Mouse (Mus musculus) urinary bladder, postnatal 10 days (tissue): Measurements from ENCODE around the gene Lamtor2.
A peak's percentile ranks its signal among the peaks of the same experiment; 100 is the strongest.

Experiments
- DNase-seq: peaks from one replicate; pipeline ENCODE4 v3.0.0; 2022; ENCODE audit warnings: low spot score

Lamtor2 gene

DNA sequence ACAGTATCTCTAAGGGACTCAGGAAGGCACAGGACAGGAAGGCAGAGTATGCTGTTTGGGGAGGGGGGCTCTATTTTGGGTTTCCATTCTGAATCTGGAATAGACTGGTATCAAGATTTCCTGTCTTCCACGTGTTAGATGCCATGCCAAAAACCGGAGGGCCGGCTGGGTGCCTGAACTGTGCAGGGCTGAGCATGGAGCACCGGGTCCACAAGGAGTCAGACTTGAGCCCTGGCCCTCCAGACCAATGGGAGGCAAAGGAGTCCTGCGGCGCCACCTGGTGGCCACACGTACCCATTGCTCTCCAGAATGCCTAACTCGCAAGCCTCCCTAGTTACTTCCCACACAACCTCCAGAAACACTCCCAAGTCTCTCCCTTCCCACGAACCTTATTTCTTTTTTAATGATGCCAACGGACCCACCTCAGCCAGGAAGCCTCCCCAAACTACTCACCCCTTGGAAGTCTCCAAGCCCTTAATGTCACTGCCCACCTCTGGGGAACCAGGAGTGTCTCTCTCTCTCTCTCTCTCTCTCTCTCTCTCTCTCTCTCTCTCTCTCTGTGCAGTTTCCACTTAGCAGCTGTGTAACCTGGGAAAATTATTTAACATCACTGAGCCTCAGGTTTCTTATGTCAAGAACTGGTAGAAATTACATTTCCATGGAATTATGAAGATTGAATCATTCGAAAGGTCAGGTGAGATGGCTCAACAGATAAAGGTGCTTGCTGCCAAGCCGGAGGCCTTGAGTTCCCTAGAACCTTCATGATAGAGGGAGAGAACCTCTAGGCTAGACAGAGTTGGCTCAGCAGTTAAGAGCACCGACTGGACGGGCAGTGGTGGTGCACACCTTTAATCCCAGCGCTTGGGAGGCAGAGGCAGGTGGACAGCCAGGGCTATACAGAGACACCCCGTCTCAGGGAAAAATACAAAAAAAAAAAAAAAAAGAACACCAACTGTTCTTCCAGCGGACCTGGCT lies 26.4 kb downstream of the Lamtor2 start:
- peak; percentile 47 for DNase-seq

DNA sequence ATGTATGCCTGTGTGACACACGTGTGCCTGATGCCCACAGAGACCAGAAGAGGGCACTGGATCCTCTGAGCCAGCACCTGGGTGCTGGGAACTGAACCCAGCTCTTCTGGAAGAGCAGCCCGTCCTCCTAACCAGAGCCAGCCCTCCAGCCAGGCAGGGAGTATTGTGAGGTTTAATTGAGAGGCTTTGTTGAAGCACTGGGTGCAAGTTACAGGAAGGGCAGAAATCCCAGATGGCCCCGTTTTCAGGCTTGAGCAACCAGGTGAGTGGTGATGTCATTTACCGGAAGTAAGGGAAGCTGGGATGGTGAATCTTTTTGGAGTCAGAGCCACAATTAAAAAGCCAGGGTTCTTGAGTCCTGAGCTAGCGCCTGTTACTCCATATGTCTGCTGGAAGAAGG lies 27.9 kb downstream of the Lamtor2 start:
- DNase-seq: no peak

DNA sequence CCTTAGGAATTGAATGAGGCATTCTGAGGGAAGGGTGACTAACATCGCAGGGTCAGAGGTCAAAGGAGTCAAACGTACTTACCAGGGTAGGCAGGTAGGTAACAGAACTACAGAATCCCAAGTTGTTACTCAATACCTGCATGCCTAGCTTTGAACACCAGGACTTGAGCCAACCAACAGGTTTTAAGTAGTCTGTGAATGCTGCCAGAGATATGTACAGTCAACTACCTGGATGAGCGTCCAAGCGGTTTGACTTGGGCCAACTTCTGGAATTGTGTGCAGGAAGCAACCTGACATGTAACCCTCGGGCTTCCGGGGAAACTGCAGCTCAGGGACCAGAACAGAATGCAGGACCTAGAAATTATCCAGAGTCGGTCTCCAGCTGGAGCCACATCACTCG lies 29.8 kb downstream of the Lamtor2 start:
- DNase-seq: no peak

DNA sequence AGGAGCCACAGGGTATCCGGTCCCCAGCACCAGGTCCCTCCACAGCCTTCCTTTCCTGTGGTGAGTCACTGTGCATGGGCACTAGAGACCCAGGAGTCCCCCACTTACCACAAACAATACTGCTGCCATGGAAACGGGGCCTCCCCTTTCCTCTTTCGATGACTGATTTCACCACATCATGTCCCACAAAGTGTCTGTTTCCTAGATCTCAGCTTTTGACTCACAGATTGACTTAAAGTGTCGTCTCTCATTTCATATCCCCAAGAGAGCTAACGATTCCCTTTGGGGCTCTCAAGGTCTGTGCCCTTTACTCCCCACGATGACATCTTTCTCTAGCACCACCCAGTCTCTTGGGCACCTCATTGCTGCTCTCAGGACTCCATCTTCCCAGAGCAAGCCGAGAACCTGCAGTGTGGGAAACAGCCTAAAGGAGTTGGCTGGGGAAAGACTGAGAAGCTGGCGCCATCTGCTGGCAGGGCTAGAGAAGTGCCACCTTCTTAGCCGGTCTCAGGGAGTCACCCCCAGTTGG lies 31.0 kb downstream of the Lamtor2 start:
- DNase-seq: no peak

DNA sequence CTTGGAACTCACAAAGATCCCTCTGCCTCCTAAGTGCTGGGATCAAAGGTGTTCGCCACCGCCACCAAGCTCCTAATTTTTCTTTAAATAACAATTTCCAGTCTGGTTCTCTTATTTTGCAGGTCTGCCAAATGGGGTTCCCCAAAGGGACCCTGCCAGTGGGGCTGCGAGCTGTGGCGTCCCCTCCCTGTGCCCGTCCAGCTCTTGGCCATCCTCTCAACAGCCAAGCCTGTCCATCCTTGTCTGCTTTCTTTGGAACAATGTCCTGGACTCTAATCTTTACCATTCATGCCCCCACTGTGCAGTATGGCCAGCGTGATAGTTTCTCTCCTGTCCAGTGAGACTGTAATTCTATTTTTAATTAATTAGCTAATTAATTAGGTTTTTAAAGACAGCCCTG lies 31.7 kb downstream of the Lamtor2 start:
- no peak for DNase-seq

DNA sequence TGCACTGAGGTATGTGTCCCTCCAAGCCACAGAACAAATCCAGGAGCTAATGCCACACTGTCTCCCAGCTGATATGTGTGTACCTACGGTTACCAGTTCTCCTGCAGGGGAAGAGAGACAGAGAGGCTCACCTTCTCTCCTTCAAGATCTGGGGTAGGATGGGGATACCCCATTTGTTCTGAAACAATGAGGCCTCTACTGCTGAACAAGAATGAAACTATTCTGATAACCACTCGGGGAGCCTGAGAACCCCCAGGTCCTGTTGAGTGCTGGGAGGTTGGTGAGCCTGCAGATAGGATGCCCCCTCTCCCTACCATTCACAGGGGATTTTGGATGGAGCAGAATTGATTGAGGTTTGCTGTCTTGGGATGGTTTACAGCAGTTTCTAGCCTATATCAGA lies 32.8 kb downstream of the Lamtor2 start:
- DNase-seq: no peak

DNA sequence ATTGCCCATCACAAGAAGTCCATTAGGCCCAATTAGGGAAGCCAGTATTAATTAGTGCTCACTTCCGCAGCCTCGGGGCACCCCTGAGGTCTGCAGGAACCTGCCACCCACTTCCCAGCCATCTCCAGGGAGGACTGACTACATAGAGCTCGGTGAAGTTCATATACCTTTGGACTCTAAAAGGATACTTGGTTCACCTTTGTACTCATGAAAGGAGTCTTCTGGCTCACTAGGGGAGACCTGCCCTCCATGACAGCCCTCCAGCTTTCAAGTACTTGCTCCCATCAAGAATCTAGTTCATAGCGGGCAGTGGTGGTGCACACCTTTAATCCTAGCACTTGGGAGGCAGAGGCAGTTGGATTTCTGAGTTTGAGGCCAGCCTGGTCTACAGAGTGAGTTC lies 34.5 kb downstream of the Lamtor2 start:
- no peak for DNase-seq

DNA sequence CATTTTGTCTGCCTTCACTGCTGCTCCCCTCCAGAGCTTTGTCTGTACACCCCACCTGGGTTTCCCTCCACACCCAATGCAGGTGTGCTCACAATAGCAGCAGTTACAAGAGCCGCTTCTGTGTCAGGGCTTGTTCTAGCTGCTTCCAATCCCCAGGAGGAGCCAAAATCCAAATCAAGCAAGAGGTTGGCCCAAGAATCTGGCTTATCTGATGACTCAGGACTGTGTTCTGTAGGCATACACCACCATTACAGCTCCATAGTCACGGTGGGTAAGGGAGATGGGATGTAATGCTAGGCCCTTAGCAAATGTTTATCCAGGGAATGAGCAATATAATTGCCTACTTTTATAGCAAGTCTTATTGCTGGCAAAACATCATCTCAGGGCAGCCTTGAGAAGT lies 36.5 kb downstream of the Lamtor2 start:
- DNase-seq: no peak

DNA sequence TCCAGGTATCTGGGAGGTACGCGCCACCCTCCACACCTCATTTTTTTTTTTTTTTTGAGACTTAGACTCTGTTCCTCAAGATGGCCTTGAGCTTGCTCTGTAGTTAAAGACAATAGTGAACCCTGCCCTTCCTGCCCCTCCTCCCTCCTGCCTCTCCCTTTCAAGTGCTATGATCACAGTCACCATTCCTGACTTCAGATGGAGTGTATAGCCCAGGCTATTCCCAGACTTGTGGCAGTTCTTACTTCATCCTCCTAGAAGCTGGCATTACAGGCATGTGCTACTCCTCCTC lies 37.8 kb downstream of the Lamtor2 start:
- no peak for DNase-seq

DNA sequence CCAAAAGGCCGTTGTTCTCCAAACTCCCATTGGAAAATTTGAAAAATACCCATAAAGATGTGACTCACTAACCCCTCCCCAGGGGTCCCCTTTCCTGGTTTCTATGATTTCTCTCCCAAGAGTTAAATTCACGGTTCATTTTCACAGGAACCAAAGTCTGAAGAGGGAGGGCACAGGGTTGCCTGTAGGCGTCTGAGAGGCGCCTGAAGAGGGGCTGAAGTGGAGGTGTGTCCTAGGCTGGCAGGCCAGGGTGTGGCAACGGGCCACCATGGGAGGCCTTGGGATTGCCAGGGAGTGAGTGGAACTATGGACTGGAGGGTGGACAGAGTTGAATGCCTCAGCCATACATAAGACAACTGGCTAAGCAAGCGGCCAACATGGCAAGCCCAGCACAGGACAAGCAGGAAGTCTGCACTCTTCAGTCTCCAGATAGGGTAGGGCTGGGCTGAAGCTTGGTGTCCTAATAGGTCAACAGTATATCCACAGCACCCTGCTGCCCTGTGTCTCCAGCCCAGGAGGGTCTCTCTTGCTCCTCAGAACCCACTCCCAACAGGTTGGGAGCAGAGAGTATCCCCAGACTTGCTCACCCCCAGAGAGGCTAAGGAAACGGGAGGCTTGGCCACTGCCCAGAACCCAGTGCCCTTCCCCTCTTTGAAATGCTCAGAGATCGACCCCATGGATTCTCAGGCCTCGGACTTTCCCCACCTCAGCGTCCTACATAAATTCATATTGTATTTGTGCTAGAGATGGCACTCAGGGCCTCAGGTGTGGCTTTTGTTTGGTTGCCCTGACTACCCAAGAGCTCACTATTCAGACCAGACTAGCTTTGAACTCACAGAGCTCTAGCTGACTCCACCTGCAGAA lies 38.4 kb downstream of the Lamtor2 start:
- DNase-seq: no peak

DNA sequence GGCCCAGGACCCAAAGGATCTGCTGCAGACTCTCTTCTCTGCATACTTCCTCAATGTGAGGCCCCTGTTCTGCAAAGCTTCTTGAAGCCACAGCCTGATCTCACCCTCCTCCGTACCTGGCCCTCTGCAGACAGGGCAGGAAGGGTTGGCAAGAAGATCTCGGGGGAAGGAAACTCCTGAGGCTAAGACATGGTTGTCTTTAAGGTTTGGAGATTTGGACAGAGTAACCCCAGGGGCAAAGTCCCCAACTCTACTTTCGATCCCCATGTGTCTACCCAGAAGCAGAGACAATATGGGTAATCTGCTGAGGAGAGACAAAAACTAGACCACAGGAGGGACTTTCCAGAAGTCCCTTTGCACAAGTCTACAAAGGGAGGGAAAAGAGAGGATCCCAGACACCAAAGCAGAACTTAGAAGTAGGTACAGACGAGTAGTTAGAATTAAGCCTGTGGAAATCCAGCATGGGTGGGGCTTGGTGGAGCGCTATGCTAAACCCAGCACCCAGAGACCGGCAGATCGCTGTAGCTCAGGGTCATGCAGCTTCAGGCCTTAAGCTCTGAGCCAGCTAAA lies 39.2 kb downstream of the Lamtor2 start:
- no peak for DNase-seq

DNA sequence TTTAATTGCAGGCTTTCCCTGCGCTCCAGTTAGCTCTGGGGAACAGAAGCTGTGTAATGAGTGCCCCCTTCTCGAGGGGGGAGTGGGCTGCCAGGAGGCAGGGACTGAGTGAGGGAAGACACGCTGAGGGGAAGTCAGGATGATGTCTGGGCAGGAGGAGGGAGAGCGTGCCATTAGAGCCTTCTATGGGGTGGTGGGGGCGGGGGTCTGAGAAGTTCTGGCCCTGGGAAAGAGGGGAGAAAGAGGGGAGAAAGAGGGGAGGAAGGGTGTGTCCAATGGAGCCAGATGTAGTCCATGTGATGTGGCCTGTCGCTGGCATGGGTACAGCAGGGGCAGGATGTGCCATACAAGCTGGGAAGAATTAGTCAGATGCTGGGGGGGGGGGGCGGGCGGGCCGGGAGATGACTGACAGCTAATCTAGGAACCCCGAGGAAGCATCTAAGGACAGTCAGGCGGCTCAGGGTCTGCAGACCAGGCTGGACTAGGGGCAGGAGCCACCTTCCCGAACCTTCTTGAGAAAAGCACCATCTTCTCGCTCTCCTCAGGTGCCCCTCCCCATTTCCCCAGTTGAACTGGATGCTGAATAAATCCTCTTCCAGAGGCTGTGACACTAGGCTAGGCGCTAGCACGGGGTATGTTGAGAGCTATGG lies 39.9 kb downstream of the Lamtor2 start:
- no peak for DNase-seq

DNA sequence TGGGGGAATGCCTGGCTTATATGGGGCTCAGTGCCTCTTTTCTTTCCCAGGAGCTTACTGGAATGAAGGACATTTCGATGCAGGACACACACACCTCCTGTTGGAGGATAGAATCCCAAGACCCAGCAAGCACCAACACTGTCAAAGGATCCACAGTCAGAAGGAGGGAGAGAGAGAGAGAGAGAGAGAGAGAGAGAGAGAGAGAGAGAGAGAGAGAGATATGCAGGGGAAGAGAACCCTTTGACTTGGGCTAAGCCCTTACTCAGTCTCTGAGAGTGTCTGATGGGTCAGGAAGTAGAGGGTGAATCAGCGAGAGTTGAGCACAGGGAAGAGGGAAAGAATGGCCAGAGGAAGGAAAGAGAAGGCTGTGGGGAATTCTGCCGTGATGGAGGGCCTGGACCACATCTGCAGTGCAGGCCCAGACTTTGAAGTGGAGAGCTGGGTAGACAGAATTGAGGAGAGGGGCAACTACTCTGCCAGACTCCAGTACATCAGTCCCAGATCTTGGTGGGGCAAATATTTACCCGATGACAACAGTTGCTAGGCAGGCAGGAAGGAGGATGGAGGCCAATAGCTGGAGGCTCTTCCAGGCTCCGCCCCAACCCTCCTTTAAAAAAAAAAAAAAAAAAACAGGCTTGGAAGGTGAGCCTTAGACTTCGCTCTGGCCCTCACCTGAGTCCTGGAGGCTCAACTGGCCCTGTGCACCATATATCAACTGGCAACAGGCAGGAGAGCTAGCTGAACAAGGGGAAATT lies 40.6 kb downstream of the Lamtor2 start:
- DNase-seq: no peak

DNA sequence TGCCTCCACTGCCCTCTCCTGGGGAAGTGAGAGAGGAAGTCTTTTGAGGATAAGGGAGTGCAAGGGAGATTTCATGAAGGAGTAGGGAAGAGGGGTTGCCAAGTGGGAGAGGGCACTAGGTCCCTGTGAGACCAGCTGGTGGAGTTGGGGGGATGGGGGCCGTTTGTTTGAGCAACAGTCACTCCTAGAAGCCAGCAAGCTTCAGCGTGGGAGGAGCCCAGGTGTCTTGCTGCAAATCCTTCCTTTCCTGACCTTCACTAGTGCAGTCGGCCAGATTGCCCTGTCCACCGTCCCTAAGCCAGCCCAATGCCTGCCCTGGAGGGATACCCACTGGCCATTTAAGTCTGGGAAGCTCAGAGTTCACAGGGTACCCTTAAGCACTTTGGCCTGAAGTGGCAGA lies 41.3 kb downstream of the Lamtor2 start:
- no peak for DNase-seq

DNA sequence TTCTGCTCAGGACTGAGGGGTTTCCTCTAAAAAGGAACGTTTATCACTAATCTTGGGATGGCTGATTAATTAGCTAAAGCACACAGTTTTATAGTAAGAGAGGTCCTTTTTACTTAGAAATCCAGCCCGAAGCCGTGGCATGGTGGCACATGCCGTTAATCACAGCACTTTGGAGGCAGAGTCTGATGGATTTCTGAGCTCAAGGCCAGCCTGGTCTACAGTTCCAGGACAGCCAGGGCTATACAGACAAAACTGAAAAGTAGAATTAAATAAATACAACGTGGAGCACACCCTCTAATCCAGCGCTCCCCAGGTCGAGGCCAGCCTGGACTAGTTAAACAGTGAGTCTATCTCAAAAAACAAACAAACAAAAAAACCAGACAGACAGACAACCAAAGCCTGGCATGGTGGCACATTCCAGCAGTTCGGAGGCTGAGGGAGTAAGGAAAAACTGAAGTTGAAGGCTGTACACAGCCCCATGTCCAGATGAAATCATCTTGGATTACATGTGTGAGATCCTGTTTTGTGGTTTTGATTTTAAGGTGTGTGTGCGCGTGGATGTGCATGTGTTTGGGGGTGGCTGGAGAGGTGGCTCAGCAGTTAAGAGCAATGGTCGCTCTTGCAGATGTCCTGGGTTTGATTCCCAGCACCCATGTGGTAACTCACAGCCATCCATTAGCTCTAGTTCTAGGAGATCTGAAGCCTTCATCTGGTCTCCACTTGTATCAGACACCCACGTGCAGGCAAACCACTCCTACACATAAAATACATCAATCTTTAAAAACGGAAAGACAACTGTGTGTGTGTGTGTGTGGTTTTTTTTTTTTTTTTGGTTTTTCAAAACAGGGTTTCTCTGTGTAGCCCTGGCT lies 42.2 kb downstream of the Lamtor2 start:
- no peak for DNase-seq

DNA sequence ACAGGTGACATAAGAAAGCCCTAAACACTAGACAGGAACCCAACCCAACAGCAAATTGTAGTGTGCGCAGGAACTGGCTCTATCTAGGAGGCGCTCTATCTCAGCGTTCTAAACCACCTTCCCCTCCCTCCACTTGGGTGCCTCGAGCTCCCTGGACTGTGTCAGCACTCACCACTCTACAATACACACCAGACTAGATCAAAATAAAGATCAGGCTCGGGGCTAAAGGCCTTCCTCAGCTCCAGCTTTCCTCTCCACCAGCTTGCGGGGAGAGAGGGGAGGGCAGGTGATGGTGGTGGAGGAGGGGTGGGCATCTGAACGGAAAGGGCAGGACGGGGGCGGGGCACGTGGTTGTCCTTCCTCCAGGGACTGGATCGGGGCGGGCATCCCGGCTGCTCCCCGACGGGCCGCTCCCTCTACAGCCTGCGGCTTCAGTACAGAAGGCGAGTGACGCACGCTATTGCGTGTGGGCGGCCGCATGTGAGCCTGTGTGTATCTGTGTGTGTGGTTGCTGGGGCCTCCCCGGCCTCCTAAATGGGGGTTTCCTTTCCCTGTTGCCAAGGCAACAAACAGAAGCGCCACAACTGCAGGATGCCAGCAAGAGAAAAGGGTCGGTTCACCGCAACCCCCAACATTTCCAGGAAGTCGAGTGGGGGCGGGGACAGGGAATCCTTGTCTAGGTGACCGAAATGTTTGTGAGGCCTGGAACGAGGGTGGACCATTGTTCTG lies 43.0 kb downstream of the Lamtor2 start, which contains the start of gene Lmna:
Gene Lmna, minus strand, starts transcription at position 265 of the 729 bp plus-strand sequence.
- peak; percentile 86 for DNase-seq

DNA sequence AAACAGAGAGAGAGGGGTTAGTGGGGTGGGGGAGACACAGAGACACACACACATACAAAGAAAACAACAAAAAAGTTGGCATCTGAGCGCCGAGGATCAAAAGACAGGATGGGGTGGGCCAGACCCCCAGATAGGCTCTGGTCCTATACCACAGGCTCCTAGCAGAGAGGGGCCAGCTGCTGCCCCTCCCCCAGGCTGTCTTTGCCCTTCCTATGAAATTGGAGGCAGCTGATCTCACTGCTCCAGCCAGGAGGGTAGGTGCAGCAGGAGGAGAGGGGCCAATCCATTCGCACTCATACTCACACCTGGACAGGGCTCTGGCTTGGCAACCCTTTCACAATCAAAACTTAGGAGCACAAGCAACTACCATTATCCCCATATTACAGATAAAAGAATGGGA lies 43.6 kb downstream of the Lamtor2 start:
- DNase-seq: no peak

DNA sequence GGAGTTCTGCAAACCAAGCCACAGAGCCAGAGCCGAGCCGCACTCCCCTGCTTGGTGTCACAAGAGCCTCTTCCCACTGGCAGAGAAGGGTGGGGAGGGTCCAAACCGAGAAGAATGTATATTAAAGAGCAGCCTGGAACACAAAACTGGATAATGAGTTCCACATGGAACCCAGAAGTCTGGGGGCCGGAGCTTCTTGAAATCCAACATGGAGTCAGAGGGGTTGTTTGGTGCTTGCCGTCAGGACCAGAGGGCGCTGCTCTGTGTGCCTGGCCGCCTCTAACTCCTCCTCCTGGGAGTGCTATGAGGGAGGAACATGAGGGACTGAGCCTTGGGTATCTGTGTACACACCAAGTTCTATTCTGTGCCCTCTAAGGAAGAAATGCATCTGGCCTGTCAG lies 47.1 kb downstream of the Lamtor2 start:
- DNase-seq: no peak

DNA sequence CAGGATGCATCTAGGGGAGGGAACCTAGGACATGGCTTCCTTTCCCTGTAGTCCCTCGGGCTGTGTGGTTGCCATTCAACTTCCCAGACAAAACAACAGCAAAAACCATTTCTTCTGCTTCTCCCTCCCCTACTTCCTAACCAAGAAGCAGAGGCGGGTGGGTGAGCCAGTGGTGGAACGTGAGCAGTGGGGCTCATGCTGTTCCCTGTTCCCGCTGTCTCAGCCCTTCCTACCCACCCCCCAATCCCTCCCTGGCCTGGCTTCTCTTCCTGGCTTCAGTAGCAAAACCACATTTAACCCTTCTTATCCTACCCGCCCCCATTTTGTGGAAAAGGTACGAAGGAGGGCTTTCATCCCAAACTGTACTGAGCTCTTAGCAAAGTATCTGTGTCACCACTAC lies 47.8 kb downstream of the Lamtor2 start:
- DNase-seq: no peak
